Mouse (Mus musculus) liver, embryonic 15.5 days (tissue): ENCODE measurements around the gene Tm4sf5. TPM values are rescaled to one million over a fixed set of nuclear protein-coding genes. Genes with fewer than 3 reads are reported as not detected.
A peak's percentile ranks its signal among the peaks of the same experiment; 100 is the strongest.
"Not testable (repeated sequence)": the region's sequence is repeated elsewhere in the genome, so short reads cannot be mapped to it uniquely, and the experiment has no call there.

Experiments used
- ATAC-seq: fragments of 200-750 bp; cut with Nextera tagmentation; 2 replicates; pipeline ENCODE4 v1.8.0; 2017; ENCODE audit warnings: moderate number of reproducible peaks, mild to moderate bottlenecking, moderate library complexity; ENCODE audit not compliant: insufficient read depth
- H3K27ac ChIP-seq: fragments of 300-500 bp; sonication (generic); replicated peaks from 2 replicates; pipeline ENCODE4 v1.5.1; 2015; ENCODE audit warnings: mild to moderate bottlenecking, inconsistent platforms
- H3K27me3 ChIP-seq: fragments of 300-500 bp; sonication (generic); 2 replicates; pipeline ENCODE4 v1.6.1; 2015; ENCODE audit warnings: mild to moderate bottlenecking, inconsistent platforms
- H3K36me3 ChIP-seq: fragments of 300-500 bp; sonication (generic); replicated peaks from 2 replicates; pipeline ENCODE4 v1.6.1; 2015; ENCODE audit warnings: moderate library complexity, mild to moderate bottlenecking, inconsistent platforms
- H3K4me1 ChIP-seq: fragments of 300-500 bp; sonication (generic); replicated peaks from 2 replicates; pipeline ENCODE4 v1.6.1; 2015; ENCODE audit warnings: inconsistent platforms
- H3K4me2 ChIP-seq: fragments of 300-500 bp; sonication (generic); 2 replicates; pipeline ENCODE4 v1.6.1; 2015; ENCODE audit warnings: moderate library complexity, mild to moderate bottlenecking, inconsistent platforms
- H3K4me3 ChIP-seq: fragments of 300-500 bp; sonication (generic); replicated peaks from 2 replicates; pipeline ENCODE4 v1.5.1; 2015; ENCODE audit warnings: mild to moderate bottlenecking, inconsistent platforms
- H3K9ac ChIP-seq: fragments of 300-500 bp; sonication (generic); 2 replicates; pipeline ENCODE4 v1.6.1; 2015; ENCODE audit warnings: moderate library complexity, mild to moderate bottlenecking, inconsistent platforms
- H3K9me3 ChIP-seq: fragments of 300-500 bp; sonication (generic); replicated peaks from 2 replicates; pipeline ENCODE4 v1.6.1; 2016; ENCODE audit warnings: inconsistent platforms
- WGBS: fragments of 180-500 bp; shearing (Covaris S2); methylation state at CpG from one replicate; pipeline ENCODE4 v1.1.7; 2015; ENCODE audit warnings: mixed read lengths; ENCODE audit not compliant: insufficient replicate concordance; 5-methylcytosine and 5-hydroxymethylcytosine counted together
- polyA plus RNA-seq: library from polyadenylated mRNA; unstranded; fragments of >200 nt; fragmentation: Nextera tagmentation; extraction: Ambion mirVana; gene quantifications from 2 replicates; pipeline ENCODE4 v1.2.1, GENCODE M21; 2015

Tm4sf5 gene
- 0.89 and 1.5 TPM in 2 replicates for polyA plus RNA-seq

- Histone ChIP-seq H3K27me3 (peaks cover 24% of the 10 kb centered on the region; the same call in 1 of the 2 replicates), H3K9me3 (no peaks in the 10 kb centered on the region), H3K4me1 (peaks cover 27% of the 10 kb centered on the region), H3K27ac (no peak within 1 kb of the TSS), H3K36me3 (no peaks in the 10 kb centered on the region), H3K4me2 (no peak within 1 kb of the TSS), H3K9ac (no peak within 1 kb of the TSS), H3K4me3 (no peak within 1 kb of the TSS)
- WGBS = 27% methylated on average over 9 of the region's 9 CpGs
- no peak for ATAC-seq
Measured at GRCm38 (mm10) chr11:70504970-70505369, at the start of gene Tm4sf5. TSS of gene Tm4sf5 (plus strand) at chr11:70505244.

- Histone ChIP-seq H3K36me3 (no peaks in the 10 kb centered on the region; the same call in 1 of the 2 replicates), H3K4me2 (peak within 1 kb of the TSS; percentile 70), H3K9ac (no peak within 1 kb of the TSS), H3K27me3 (peaks cover 66% of the 10 kb centered on the region), H3K4me3 (peak within 1 kb of the TSS; percentile 56), H3K27ac (no peak within 1 kb of the TSS), H3K9me3 (no peaks in the 10 kb centered on the region), H3K4me1 (peaks cover 10% of the 10 kb centered on the region)
- WGBS = 16% methylated on average over 32 of the region's 32 CpGs
- no peak for ATAC-seq
Measured at GRCm38 (mm10) chr11:70458688-70459600, 46.1 kb upstream of the Tm4sf5 start, which contains the start of gene Zmynd15. TSS of gene Zmynd15 (plus strand) at chr11:70459433.

GRCm38 (mm10) chr11:70459601-70460101, 45.4 kb upstream of the Tm4sf5 start, which contains the start of gene Cxcl16:
TSS of gene Cxcl16 (minus strand) at chr11:70459984.
- Histone ChIP-seq H3K4me1 (peaks cover 10% of the 10 kb centered on the region), H3K36me3 (no peaks in the 10 kb centered on the region; the same call in 1 of the 2 replicates), H3K27ac (no peak within 1 kb of the TSS), H3K4me3 (peak within 1 kb of the TSS; percentile 56), H3K4me2 (peak within 1 kb of the TSS; percentile 70), H3K9ac (no peak within 1 kb of the TSS), H3K9me3 (no peaks in the 10 kb centered on the region), H3K27me3 (peaks cover 73% of the 10 kb centered on the region)
- 4% methylated on average over 30 of the region's 30 CpGs for WGBS
- ATAC-seq = no peak; the same call in 1 of the 2 replicates

- Histone ChIP-seq H3K4me2 (no peak overlapping the region), H3K9me3 (no peaks in the 10 kb centered on the region), H3K9ac (no peak overlapping the region), H3K27ac (no peak overlapping the region), H3K36me3 (no peaks in the 10 kb centered on the region), H3K4me3 (no peak overlapping the region), H3K4me1 (peaks cover 16% of the 10 kb centered on the region), H3K27me3 (peaks cover 89% of the 10 kb centered on the region)
- no peak for ATAC-seq
- 57% methylated on average over 5 of the region's 5 CpGs for WGBS
Measured at GRCm38 (mm10) chr11:70463970-70464369, 41.1 kb upstream of the Tm4sf5 start.

GRCm38 (mm10) chr11:70465211-70465610, 39.8 kb upstream of the Tm4sf5 start:
- H3K4me2 ChIP-seq = no peak overlapping the region; the same call in 1 of the 2 replicates
- peaks cover 6% of the 10 kb centered on the region for H3K4me1 ChIP-seq
- no peak for ATAC-seq
- H3K9me3 ChIP-seq = no peaks in the 10 kb centered on the region
- no peak overlapping the region for H3K9ac ChIP-seq
- H3K4me3 ChIP-seq = no peak overlapping the region
- no peaks in the 10 kb centered on the region for H3K36me3 ChIP-seq
- no peak overlapping the region for H3K27ac ChIP-seq
- 31% methylated on average over 16 of the region's 16 CpGs for WGBS
- peaks cover 76% of the 10 kb centered on the region for H3K27me3 ChIP-seq

- ATAC-seq = no peak
- no peak overlapping the region for H3K27ac ChIP-seq
- no peaks in the 10 kb centered on the region for H3K36me3 ChIP-seq
- peaks cover 6% of the 10 kb centered on the region for H3K4me1 ChIP-seq
- WGBS = 28% methylated on average over 23 of the region's 23 CpGs
- no peaks in the 10 kb centered on the region for H3K9me3 ChIP-seq
- H3K9ac ChIP-seq = no peak overlapping the region
- H3K4me3 ChIP-seq = peak overlapping the region; percentile 11; the same call in 1 of the 2 replicates
- H3K4me2 ChIP-seq = peak overlapping the region; percentile 41
- peaks cover 70% of the 10 kb centered on the region for H3K27me3 ChIP-seq
Measured at GRCm38 (mm10) chr11:70465824-70466223, 39.2 kb upstream of the Tm4sf5 start.

- Histone ChIP-seq H3K4me1 (peaks cover 6% of the 10 kb centered on the region), H3K27me3 (peaks cover 49% of the 10 kb centered on the region), H3K36me3 (no peaks in the 10 kb centered on the region), H3K9ac (no peak overlapping the region), H3K27ac (no peak overlapping the region; the same call in 1 of the 2 replicates), H3K9me3 (no peaks in the 10 kb centered on the region), H3K4me2 (no peak overlapping the region), H3K4me3 (no peak overlapping the region)
- 45% methylated on average over 5 of the region's 5 CpGs for WGBS
- no peak for ATAC-seq
Measured at GRCm38 (mm10) chr11:70467902-70468619, 37.0 kb upstream of the Tm4sf5 start.

GRCm38 (mm10) chr11:70469764-70470163, 35.3 kb upstream of the Tm4sf5 start:
- Histone ChIP-seq H3K4me2 (no peak overlapping the region), H3K27ac (no peak overlapping the region), H3K9ac (no peak overlapping the region), H3K36me3 (no peaks in the 10 kb centered on the region), H3K27me3 (peaks cover 32% of the 10 kb centered on the region), H3K4me3 (no peak overlapping the region), H3K4me1 (peaks cover 8% of the 10 kb centered on the region), H3K9me3 (no peaks in the 10 kb centered on the region)
- WGBS = 57% methylated on average over 3 of the region's 3 CpGs
- no peak for ATAC-seq

- Histone ChIP-seq H3K27ac (no peak overlapping the region), H3K9ac (no peak overlapping the region), H3K4me2 (no peak overlapping the region), H3K4me3 (no peak overlapping the region), H3K27me3 (peaks cover 2% of the 10 kb centered on the region; the same call in 1 of the 2 replicates), H3K36me3 (no peaks in the 10 kb centered on the region), H3K4me1 (0 out of 2 replicates have a peak, but pooled peaks cover 2% of the 10 kb centered on the region), H3K9me3 (no peaks in the 10 kb centered on the region)
- no peak for ATAC-seq
Measured at GRCm38 (mm10) chr11:70472716-70473115, 32.3 kb upstream of the Tm4sf5 start.

- not testable (repeated sequence) for H3K9ac ChIP-seq, ATAC-seq, H3K27me3 ChIP-seq, H3K4me2 ChIP-seq, H3K36me3 ChIP-seq, H3K4me3 ChIP-seq, H3K27ac ChIP-seq, H3K4me1 ChIP-seq, H3K9me3 ChIP-seq
- WGBS = 63% methylated on average over 5 of the region's 5 CpGs
Measured at GRCm38 (mm10) chr11:70473291-70473690, 31.8 kb upstream of the Tm4sf5 start.
